10 mouse cellular contexts compared by ENCODE assay signal in the genomic region with DNA sequence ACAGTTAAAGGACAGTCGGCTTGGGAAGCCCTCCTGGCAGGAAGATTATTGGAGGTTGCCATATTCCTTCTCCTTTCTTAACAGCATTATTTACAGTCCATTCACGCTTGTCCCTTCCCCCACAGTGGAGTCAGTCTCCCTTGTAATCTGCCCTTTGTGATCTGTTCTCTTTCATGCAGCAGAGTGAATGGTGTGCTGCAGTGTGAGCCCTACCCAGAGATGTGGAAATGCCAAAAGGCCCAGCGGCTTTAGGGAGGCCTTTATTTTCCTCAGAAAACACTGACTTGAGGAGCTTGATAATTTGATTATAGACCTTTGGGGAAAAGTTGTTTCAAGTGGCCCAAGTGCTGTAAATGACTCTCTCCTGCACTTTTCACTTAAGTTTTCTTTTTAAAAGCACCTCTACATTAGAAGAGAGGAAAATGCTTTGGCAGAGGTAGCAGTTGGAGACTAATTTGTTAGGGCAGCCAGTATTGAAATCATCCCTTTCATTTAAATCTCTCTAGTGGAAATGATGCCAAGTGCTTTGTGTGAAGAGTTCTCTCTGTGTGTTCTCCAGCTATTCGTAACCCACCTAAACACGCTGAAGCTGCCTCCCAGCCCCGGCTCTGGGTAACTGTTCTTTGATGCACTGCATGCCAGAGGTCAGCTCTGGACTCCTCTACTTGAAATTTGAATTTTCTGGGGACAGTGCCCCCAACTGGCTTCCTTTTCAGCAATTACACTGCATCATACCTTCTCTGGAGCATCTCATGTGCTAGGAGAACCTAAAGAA. TPM values are rescaled to one million over a fixed set of nuclear protein-coding genes. Genes with fewer than 3 reads are reported as not detected.
A peak's percentile ranks its signal among the peaks of the same experiment; 100 is the strongest.
DNase-seq lines count a peak whose midpoint lies in the region; ATAC-seq and TF ChIP-seq lines count a peak whose summit lies in the region.
"Had no signal": no experiment of that assay in that cellular context is flagged by ENCODE, and none has a peak within 500 bp of the region (broad histone marks: within the 10 kb centered on the region; RNA-seq: fewer than 3 reads in every experiment).

No protein-coding gene starts in this region.

- 47% methylated on average over 6 of the region's 6 CpGs for WGBS in kidney, postnatal 0 days
- WGBS in hindbrain, embryonic 13.5 days = 11% methylated on average over 6 of the region's 6 CpGs
- WGBS in neural tube, embryonic 14.5 days = 9% methylated on average over 6 of the region's 6 CpGs
- 95% methylated on average over 6 of the region's 6 CpGs for WGBS in thymus, adult 2 months

- no peaks in the 10 kb centered on the region for H3K27me3 ChIP-seq in kidney, postnatal 0 days (ENCODE audit: insufficient read depth, low read length)
- H3K27me3 ChIP-seq in hindbrain, embryonic 13.5 days = no peaks in the 10 kb centered on the region
- no peaks in the 10 kb centered on the region for H3K27me3 ChIP-seq in neural tube, embryonic 14.5 days (ENCODE audit: control insufficient read depth, insufficient read depth, low read length)
- no peaks in the 10 kb centered on the region for H3K27me3 ChIP-seq in thymus, adult 2 months (ENCODE audit: control insufficient read depth, insufficient read depth, low read length)

- H3K36me3 ChIP-seq in kidney, postnatal 0 days (ENCODE audit: insufficient read depth, low read length) = no peaks in the 10 kb centered on the region
- no peaks in the 10 kb centered on the region for H3K36me3 ChIP-seq in hindbrain, embryonic 13.5 days
- H3K36me3 ChIP-seq in neural tube, embryonic 14.5 days (ENCODE audit: control insufficient read depth, insufficient read depth, low read length) = no peaks in the 10 kb centered on the region
- no peaks in the 10 kb centered on the region for H3K36me3 ChIP-seq in thymus, adult 2 months (ENCODE audit: control insufficient read depth, insufficient read depth, low read length)
- H3K36me3 ChIP-seq: heart, embryonic 10.5 days had no signal

- no peak overlapping the region for H3K4me2 ChIP-seq in kidney, postnatal 0 days (ENCODE audit: low read length)
- no peak overlapping the region for H3K4me2 ChIP-seq in hindbrain, embryonic 13.5 days
- H3K4me2 ChIP-seq in neural tube, embryonic 14.5 days (ENCODE audit: low read depth, low read length) = no peak overlapping the region

- no peak for ATAC-seq in kidney, postnatal 0 days (replicated peaks; ENCODE audit: low FRiP score, low read depth)
- ATAC-seq in hindbrain, embryonic 13.5 days (ENCODE audit: low FRiP score) = peak; percentile 87
- peak; percentile 81 for ATAC-seq in neural tube, embryonic 14.5 days (ENCODE audit: low read depth)

- peaks cover 15% of the 10 kb centered on the region for H3K4me1 ChIP-seq in kidney, postnatal 0 days (replicated peaks; ENCODE audit: insufficient read depth, low read length)
- H3K4me1 ChIP-seq in hindbrain, embryonic 13.5 days (replicated peaks) = peaks cover 38% of the 10 kb centered on the region
- peaks cover 14% of the 10 kb centered on the region; the same call in 1 of the 2 replicates for H3K4me1 ChIP-seq in neural tube, embryonic 14.5 days (ENCODE audit: control insufficient read depth, insufficient read depth, low read length)
- H3K4me1 ChIP-seq in thymus, adult 2 months (replicated peaks; ENCODE audit: control insufficient read depth, insufficient read depth, low read length) = peaks cover 12% of the 10 kb centered on the region

- peak overlapping the region; percentile 19; the same call in 1 of the 2 replicates for H3K27ac ChIP-seq in kidney, postnatal 0 days
- peak overlapping the region; percentile 81 for H3K27ac ChIP-seq in hindbrain, embryonic 13.5 days
- H3K27ac ChIP-seq in neural tube, embryonic 14.5 days (ENCODE audit: low read depth, low read length) = peak overlapping the region; percentile 73; the same call in 1 of the 2 replicates
- H3K27ac ChIP-seq in thymus, adult 2 months (ENCODE audit: control insufficient read depth, insufficient read depth, low read length) = no peak overlapping the region
- H3K27ac ChIP-seq: heart, embryonic 10.5 days had no signal

- TF ChIP-seq CTCF in kidney, postnatal 0 days (IDR thresholded peaks at IDR 0.05; ENCODE audit: low read depth) = no peak
- no peak for TF ChIP-seq CTCF in thymus, adult 2 months (IDR thresholded peaks at IDR 0.05; ENCODE audit: borderline replicate concordance, control insufficient read depth, extremely low read depth, insufficient read depth, low read length, poor library complexity)

- H3K9me3 ChIP-seq in kidney, postnatal 0 days (replicated peaks; ENCODE audit: low read length) = no peaks in the 10 kb centered on the region
- no peaks in the 10 kb centered on the region for H3K9me3 ChIP-seq in hindbrain, embryonic 13.5 days
- no peaks in the 10 kb centered on the region for H3K9me3 ChIP-seq in neural tube, embryonic 14.5 days (ENCODE audit: control insufficient read depth, low read length)
- H3K9me3 ChIP-seq: heart, embryonic 10.5 days had no signal

- DNase-seq in kidney, postnatal 0 days (ENCODE audit: low spot score) = no peak
- no peak for DNase-seq in kidney, adult 11 months
- peak; percentile 59 for DNase-seq in embryo, embryonic 11 days
- no peak for DNase-seq in heart, postnatal 25 days (ENCODE audit: low spot score)
- no peak for DNase-seq in thymus, adult 2 months
- no peak for DNase-seq in left cerebral cortex, adult 9 months (ENCODE audit: low spot score in 2 of 2)
- DNase-seq: adrenal gland, adult 2 months had no signal

- no peak overlapping the region for H3K4me3 ChIP-seq in kidney, postnatal 0 days (replicated peaks; ENCODE audit: low read depth, low read length)
- no peak overlapping the region for H3K4me3 ChIP-seq in hindbrain, embryonic 13.5 days
- H3K4me3 ChIP-seq in neural tube, embryonic 14.5 days (ENCODE audit: low read depth, low read length) = no peak overlapping the region
- no peak overlapping the region for H3K4me3 ChIP-seq in thymus, adult 2 months (ENCODE audit: control insufficient read depth, insufficient read depth, low read length)
- H3K4me3 ChIP-seq: heart, embryonic 10.5 days had no signal

- no peak overlapping the region for H3K9ac ChIP-seq in kidney, postnatal 0 days (ENCODE audit: low read depth, low read length)
- 0 out of 2 replicates have a peak overlapping the region, but pooled peaks have one; percentile 24 for H3K9ac ChIP-seq in hindbrain, embryonic 13.5 days
- H3K9ac ChIP-seq in neural tube, embryonic 14.5 days (replicated peaks; ENCODE audit: low read depth, low read length) = no peak overlapping the region

- intact Hi-C loops in heart, postnatal 25 days (cut with DNase I) = no loop called here

- no peak for TF ChIP-seq POLR2A in thymus, adult 2 months (IDR thresholded peaks at IDR 0.05; ENCODE audit: control insufficient read depth, extremely low read depth, insufficient read depth, low read length, poor library complexity)

RNA-seq across cellular contexts. Expression of a gene that starts 50.1 kb away (rescaled TPM):
- 216 and 226 TPM in 2 replicates for polyA plus RNA-seq in kidney, postnatal 0 days (2015; fragmentation: Nextera tagmentation; extraction: Ambion mirVana)
- polyA plus RNA-seq in hindbrain, embryonic 13.5 days (2015; fragmentation: Nextera tagmentation; extraction: Ambion mirVana) = 279 and 284 TPM in 2 replicates
- 243 and 260 TPM in 2 replicates for polyA plus RNA-seq in neural tube, embryonic 14.5 days (2014; fragmentation: Nextera tagmentation; extraction: Ambion mirVana)
- total RNA-seq in heart, postnatal 25 days (2021) = 10 to 100 TPM; 78.7 to 84.2 TPM
- polyA plus RNA-seq in thymus, adult 2 months (2012; rRNA removed) = 34.2 and 34.5 TPM in 2 replicates
